Mouse (Mus musculus) lung, postnatal 0 days (tissue): ENCODE results near the gene Dynlt1b.
"Not testable (repeated sequence)": the region's sequence is repeated elsewhere in the genome, so short reads cannot be mapped to it uniquely, and the experiment has no call there.

Source experiments
- CTCF ChIP-seq: IDR thresholded peaks from 2 replicates; pipeline ENCODE4 v1.5.1; 2016; ENCODE audit warnings: antibody characterized with exemption, mild to moderate bottlenecking
- EP300 ChIP-seq: IDR thresholded peaks from 2 replicates; pipeline ENCODE4 v1.6.1; 2016; ENCODE audit warnings: antibody characterized with exemption, mild to moderate bottlenecking, control low read depth

- not testable (repeated sequence) for TF ChIP-seq CTCF
- peak; percentile 36; the same call in 1 of the 2 replicates for TF ChIP-seq EP300
Measured at GRCm38 (mm10) chr17:6424294-6424980, 5.5 kb upstream of the Dynlt1b start.
